Mouse (Mus musculus): ENCODE data around the gene Foxa2. TPM values are rescaled to one million over a fixed set of nuclear protein-coding genes. Genes with fewer than 3 reads are reported as not detected.

The Foxa2 gene
- total and polyA plus RNA-seq, 3 experiments, result 0.35 TPM; not detected in 2

DNA sequence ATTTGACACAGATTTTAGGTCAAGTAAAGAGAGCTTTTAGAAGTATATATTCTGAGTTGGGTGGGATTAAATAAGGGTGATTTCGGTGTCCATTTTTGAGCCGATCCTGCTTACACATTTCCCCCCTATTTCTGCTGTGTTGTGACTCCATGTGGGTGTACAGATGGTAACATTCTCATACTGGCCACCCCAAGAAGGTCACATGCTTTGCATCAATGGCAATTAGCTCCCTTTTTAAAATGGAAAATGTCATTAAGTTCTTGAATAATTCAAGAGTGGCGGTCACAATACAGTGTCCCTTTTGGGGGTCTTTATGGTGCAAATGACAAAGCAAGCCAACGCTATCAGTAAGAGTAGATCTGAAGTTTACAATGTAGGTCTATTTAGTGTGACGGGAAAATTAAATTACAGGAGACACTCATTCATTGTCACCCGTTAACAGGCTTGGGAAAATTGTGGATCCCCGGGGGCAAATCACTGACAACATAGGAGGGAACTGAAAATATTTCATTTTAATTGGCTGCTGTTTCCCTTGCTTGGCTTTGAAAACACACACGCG is 17.6 kb downstream of the Foxa2 start:
- Histone ChIP-seq H3K36me3 (ENCODE audit: control insufficient read depth, insufficient read depth, low read length) (no peaks in the 10 kb centered on the region), H3K9ac (ENCODE audit: low read depth, low read length) (no peak overlapping the region), H3K4me1 (ENCODE audit: control insufficient read depth, insufficient read depth, low read length) (no peaks in the 10 kb centered on the region), H3K4me3 (no peak overlapping the region), H3K27me3 (ENCODE audit: control insufficient read depth, insufficient read depth, low read length) (peaks cover 11% of the 10 kb centered on the region), H3K27ac (no peak overlapping the region), H3K79me2 (replicated peaks; ENCODE audit: control insufficient read depth, insufficient read depth, low read length) (no peaks in the 10 kb centered on the region)
- 34% methylated on average over 9 of the region's 9 CpGs for WGBS
- no peak for TF ChIP-seq CTCF (IDR thresholded peaks at IDR 0.05)
- intact Hi-C loops (cut with DNase I), result no loop called here
- DNase-seq, result no peak

DNA sequence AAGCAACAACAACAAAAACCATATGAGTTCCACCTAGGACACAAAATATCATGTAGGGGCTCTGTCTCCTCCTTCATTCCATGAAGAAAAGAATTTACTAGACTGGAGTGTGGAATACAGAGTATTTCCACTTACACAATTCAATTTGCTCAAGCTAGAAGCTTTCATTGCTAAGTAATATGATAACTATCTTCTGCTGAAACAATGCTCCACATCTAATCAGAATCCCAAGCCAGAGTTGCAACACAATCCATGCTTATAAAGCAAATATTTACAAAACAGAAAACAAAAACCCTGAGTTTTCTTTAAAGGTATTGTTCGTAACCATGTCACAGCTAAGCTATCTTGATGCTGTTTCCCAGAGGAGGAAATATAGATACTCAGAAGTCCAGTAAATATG is 20.4 kb downstream of the Foxa2 start:
- Histone ChIP-seq H3K4me3 (no peak overlapping the region), H3K27ac (no peak overlapping the region), H3K79me2 (replicated peaks; ENCODE audit: control insufficient read depth, insufficient read depth, low read length) (no peaks in the 10 kb centered on the region), H3K36me3 (ENCODE audit: control insufficient read depth, insufficient read depth, low read length) (no peaks in the 10 kb centered on the region), H3K27me3 (ENCODE audit: control insufficient read depth, insufficient read depth, low read length) (peaks cover 7% of the 10 kb centered on the region; the same call in 1 of the 2 replicates), H3K9ac (ENCODE audit: low read depth, low read length) (no peak overlapping the region), H3K4me1 (ENCODE audit: control insufficient read depth, insufficient read depth, low read length) (no peaks in the 10 kb centered on the region)
- DNase-seq, result no peak
- TF ChIP-seq POLR2A (IDR thresholded peaks at IDR 0.05; ENCODE audit: insufficient read depth, low read depth, low read length), result no peak
- TF ChIP-seq EP300 (IDR thresholded peaks at IDR 0.05; ENCODE audit: insufficient read depth, low read depth, low read length), result no peak
- no peak for TF ChIP-seq CTCF (IDR thresholded peaks at IDR 0.05)
- 75% methylated on average over 1 of the region's 1 CpGs for WGBS
- intact Hi-C loops (cut with DNase I), result no loop called here

GRCm38 (mm10) chr2:148025481-148025880 is 21.3 kb downstream of the Foxa2 start:
- H3K4me3 ChIP-seq, result no peak overlapping the region
- no peaks in the 10 kb centered on the region for H3K79me2 ChIP-seq (replicated peaks; ENCODE audit: control insufficient read depth, insufficient read depth, low read length)
- 35% methylated on average over 2 of the region's 2 CpGs for WGBS
- no peak overlapping the region for H3K27ac ChIP-seq
- no peak overlapping the region for H3K9ac ChIP-seq (ENCODE audit: low read depth, low read length)
- no peak for DNase-seq
- peaks cover 7% of the 10 kb centered on the region; the same call in 1 of the 2 replicates for H3K27me3 ChIP-seq (ENCODE audit: control insufficient read depth, insufficient read depth, low read length)
- intact Hi-C loops (cut with DNase I), result no loop called here
- no peaks in the 10 kb centered on the region for H3K4me1 ChIP-seq (ENCODE audit: control insufficient read depth, insufficient read depth, low read length)
- no peaks in the 10 kb centered on the region for H3K36me3 ChIP-seq (ENCODE audit: control insufficient read depth, insufficient read depth, low read length)
- TF ChIP-seq EP300 (IDR thresholded peaks at IDR 0.05; ENCODE audit: insufficient read depth, low read depth, low read length) (no peak), POLR2A (IDR thresholded peaks at IDR 0.05; ENCODE audit: insufficient read depth, low read depth, low read length) (no peak), CTCF (IDR thresholded peaks at IDR 0.05) (no peak)

DNA sequence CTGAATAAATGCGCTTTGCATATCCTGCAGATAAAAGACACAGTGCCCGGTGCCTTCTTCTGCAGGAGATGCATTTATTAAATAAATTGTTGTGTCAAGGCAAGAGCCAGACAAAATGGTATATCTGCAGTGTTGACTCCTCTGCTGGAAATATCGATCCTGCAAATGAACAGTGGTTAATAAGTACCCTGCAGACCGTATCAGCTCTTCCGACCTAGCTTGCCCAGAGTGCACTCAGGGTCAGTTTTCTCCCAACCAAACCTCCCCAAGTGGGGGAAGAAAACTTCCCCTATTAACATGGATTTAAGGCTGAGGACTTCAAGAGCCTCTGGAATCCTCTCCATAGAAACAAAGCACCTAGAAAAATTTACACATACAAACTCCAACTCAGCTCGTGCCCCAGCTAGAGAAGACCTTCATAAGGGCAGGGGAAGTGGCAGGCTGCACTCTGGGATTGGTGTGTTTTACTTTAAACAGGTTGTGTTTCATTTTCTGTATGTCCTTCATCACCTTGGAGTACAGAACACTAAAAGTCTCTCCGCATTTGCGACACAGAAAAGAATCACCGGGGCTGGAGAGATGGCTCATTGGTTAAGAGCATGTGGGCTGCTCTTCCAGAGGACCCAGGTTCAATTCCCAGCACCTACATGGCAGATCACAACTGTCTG is 22.4 kb downstream of the Foxa2 start:
- H3K9ac ChIP-seq (ENCODE audit: low read depth, low read length), result no peak overlapping the region
- peaks cover 3% of the 10 kb centered on the region; the same call in 1 of the 2 replicates for H3K27me3 ChIP-seq (ENCODE audit: control insufficient read depth, insufficient read depth, low read length)
- intact Hi-C loops (cut with DNase I), result no loop called here
- H3K27ac ChIP-seq, result no peak overlapping the region
- no peaks in the 10 kb centered on the region for H3K36me3 ChIP-seq (ENCODE audit: control insufficient read depth, insufficient read depth, low read length)
- no peaks in the 10 kb centered on the region for H3K4me1 ChIP-seq (ENCODE audit: control insufficient read depth, insufficient read depth, low read length)
- no peak overlapping the region for H3K4me3 ChIP-seq
- no peak for DNase-seq
- 77% methylated on average over 9 of the region's 9 CpGs for WGBS
- H3K79me2 ChIP-seq (replicated peaks; ENCODE audit: control insufficient read depth, insufficient read depth, low read length), result no peaks in the 10 kb centered on the region
- TF ChIP-seq CTCF (IDR thresholded peaks at IDR 0.05) (no peak), EP300 (IDR thresholded peaks at IDR 0.05; ENCODE audit: insufficient read depth, low read depth, low read length) (no peak), POLR2A (IDR thresholded peaks at IDR 0.05; ENCODE audit: insufficient read depth, low read depth, low read length) (no peak)

DNA sequence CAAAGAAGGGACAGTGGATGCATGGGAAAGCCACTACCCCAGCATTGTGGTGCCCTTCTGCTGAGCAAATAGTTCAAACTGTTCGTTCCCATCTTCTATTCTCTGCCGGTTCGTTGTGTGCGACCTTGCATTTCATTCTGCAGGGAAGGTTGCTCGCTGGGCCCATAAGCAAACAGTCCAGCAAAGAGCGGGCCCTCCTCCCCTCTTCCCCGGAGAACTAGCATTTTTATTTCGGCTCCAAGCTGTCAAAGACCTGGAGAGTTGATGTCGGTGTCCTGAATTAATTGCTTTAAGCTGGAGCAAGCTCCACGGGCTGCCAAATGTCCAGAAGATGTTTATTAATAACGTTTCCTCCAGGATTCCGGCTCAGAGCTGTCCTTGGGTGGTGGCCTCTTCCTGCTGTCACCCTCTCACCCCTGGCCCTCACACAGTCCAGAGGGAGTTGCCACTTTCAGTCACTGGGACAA is 23.4 kb downstream of the Foxa2 start:
- 20% methylated on average over 12 of the region's 12 CpGs for WGBS
- H3K4me3 ChIP-seq, result no peak overlapping the region
- intact Hi-C loops (cut with DNase I), result no loop called here
- peaks cover 1% of the 10 kb centered on the region; the same call in 1 of the 2 replicates for H3K27me3 ChIP-seq (ENCODE audit: control insufficient read depth, insufficient read depth, low read length)
- TF ChIP-seq POLR2A (IDR thresholded peaks at IDR 0.05; ENCODE audit: insufficient read depth, low read depth, low read length) (no peak), EP300 (IDR thresholded peaks at IDR 0.05; ENCODE audit: insufficient read depth, low read depth, low read length) (no peak), CTCF (IDR thresholded peaks at IDR 0.05) (no peak)
- no peaks in the 10 kb centered on the region for H3K79me2 ChIP-seq (replicated peaks; ENCODE audit: control insufficient read depth, insufficient read depth, low read length)
- no peaks in the 10 kb centered on the region for H3K4me1 ChIP-seq (ENCODE audit: control insufficient read depth, insufficient read depth, low read length)
- no peak overlapping the region for H3K9ac ChIP-seq (ENCODE audit: low read depth, low read length)
- H3K36me3 ChIP-seq (ENCODE audit: control insufficient read depth, insufficient read depth, low read length), result no peaks in the 10 kb centered on the region
- no peak overlapping the region for H3K27ac ChIP-seq
- DNase-seq, result no peak

- no peak overlapping the region for H3K4me3 ChIP-seq
- no peak overlapping the region for H3K9ac ChIP-seq (ENCODE audit: low read depth, low read length)
- intact Hi-C loops (cut with DNase I), result no loop called here
- no peaks in the 10 kb centered on the region for H3K4me1 ChIP-seq (ENCODE audit: control insufficient read depth, insufficient read depth, low read length)
- H3K27me3 ChIP-seq (ENCODE audit: control insufficient read depth, insufficient read depth, low read length), result peaks cover 1% of the 10 kb centered on the region; the same call in 1 of the 2 replicates
- H3K27ac ChIP-seq, result no peak overlapping the region
- no peak for DNase-seq
- H3K79me2 ChIP-seq (replicated peaks; ENCODE audit: control insufficient read depth, insufficient read depth, low read length), result no peaks in the 10 kb centered on the region
- no peak for TF ChIP-seq CTCF (IDR thresholded peaks at IDR 0.05)
- TF ChIP-seq POLR2A (IDR thresholded peaks at IDR 0.05; ENCODE audit: insufficient read depth, low read depth, low read length), result no peak
- no peak for TF ChIP-seq EP300 (IDR thresholded peaks at IDR 0.05; ENCODE audit: insufficient read depth, low read depth, low read length)
- 42% methylated on average over 5 of the region's 5 CpGs for WGBS
- H3K36me3 ChIP-seq (ENCODE audit: control insufficient read depth, insufficient read depth, low read length), result no peaks in the 10 kb centered on the region
Observed at GRCm38 (mm10) chr2:148021919-148022570, 24.7 kb downstream of the Foxa2 start.

All from heart, adult 2 months (tissue).